Mouse (Mus musculus) kidney, embryonic 14.5 days (tissue): Measurements from ENCODE around the gene Id1. TPM values are rescaled to one million over a fixed set of nuclear protein-coding genes. Genes with fewer than 3 reads are reported as not detected.

ENCODE experiments used
- ATAC-seq: fragments of 200-750 bp; cut with Nextera tagmentation; 2 replicates; pipeline ENCODE4 v1.8.0; 2017; ENCODE audit warnings: moderate number of reproducible peaks, mild to moderate bottlenecking, moderate TSS enrichment, moderate library complexity; ENCODE audit not compliant: low FRiP score, low TSS enrichment
- H3K27ac ChIP-seq: fragments of 300-500 bp; sonication (generic); 2 replicates; pipeline ENCODE4 v1.5.1; 2014; ENCODE audit warnings: low read depth, mild to moderate bottlenecking, low read length, moderate library complexity, mixed read lengths
- H3K27me3 ChIP-seq: fragments of 300-500 bp; sonication (generic); 2 replicates; pipeline ENCODE4 v1.6.1; 2014; ENCODE audit warnings: mild to moderate bottlenecking, low read length; ENCODE audit not compliant: control insufficient read depth, insufficient read depth
- H3K36me3 ChIP-seq: fragments of 300-500 bp; sonication (generic); 2 replicates; pipeline ENCODE4 v1.6.1; 2014; ENCODE audit warnings: low read length, mixed read lengths; ENCODE audit not compliant: control insufficient read depth, insufficient read depth
- H3K4me1 ChIP-seq: fragments of 300-500 bp; sonication (generic); 2 replicates; pipeline ENCODE4 v1.6.1; 2014; ENCODE audit warnings: low read length, mixed read lengths; ENCODE audit not compliant: control insufficient read depth, insufficient read depth
- H3K4me2 ChIP-seq: fragments of 300-500 bp; sonication (generic); replicated peaks from 2 replicates; pipeline ENCODE4 v1.6.1; 2014; ENCODE audit warnings: low read depth, mild to moderate bottlenecking, low read length
- H3K4me3 ChIP-seq: fragments of 300-500 bp; sonication (generic); 2 replicates; pipeline ENCODE4 v1.5.1; 2014; ENCODE audit warnings: mild to moderate bottlenecking, low read length
- H3K9ac ChIP-seq: fragments of 300-500 bp; sonication (generic); 2 replicates; pipeline ENCODE4 v1.6.1; 2014; ENCODE audit warnings: low read depth, mild to moderate bottlenecking, low read length, moderate library complexity
- H3K9me3 ChIP-seq: fragments of 300-500 bp; sonication (generic); 2 replicates; pipeline ENCODE4 v1.6.1; 2016; ENCODE audit warnings: low read length; ENCODE audit not compliant: control insufficient read depth
- WGBS: fragments of 180-500 bp; shearing (Covaris S2); extraction: QIAGEN DNeasy Blood & Tissue Kit; methylation state at CpG from one replicate; pipeline ENCODE4 v1.1.7; 2014; 5-methylcytosine and 5-hydroxymethylcytosine counted together
- polyA plus RNA-seq: library from polyadenylated mRNA; unstranded; fragments of >200 nt; fragmentation: Nextera tagmentation; extraction: Ambion mirVana; gene quantifications from 2 replicates; pipeline ENCODE4 v1.2.1, GENCODE M21; 2014

Gene Id1
- polyA plus RNA-seq, 1 experiment from 2014 or later = 129 TPM

GRCm38 (mm10) chr2:152766387-152767123 is 30.5 kb downstream of the Id1 start:
- H3K9me3 ChIP-seq = no peaks in the 10 kb centered on the region
- no peaks in the 10 kb centered on the region for H3K36me3 ChIP-seq
- 14% methylated on average over 25 of the region's 25 CpGs for WGBS
- no peak overlapping the region; the same call in 1 of the 2 replicates for H3K4me2 ChIP-seq
- peak overlapping the region; percentile 18; the same call in 1 of the 2 replicates for H3K9ac ChIP-seq
- H3K27ac ChIP-seq = peak overlapping the region; percentile 69; the same call in 1 of the 2 replicates
- no peaks in the 10 kb centered on the region for H3K27me3 ChIP-seq
- H3K4me3 ChIP-seq = no peak overlapping the region
- peaks cover 31% of the 10 kb centered on the region for H3K4me1 ChIP-seq
- peak; percentile 60 for ATAC-seq

GRCm38 (mm10) chr2:152767618-152768271 is 31.7 kb downstream of the Id1 start:
- H3K27ac ChIP-seq = no peak overlapping the region
- 54% methylated on average over 12 of the region's 12 CpGs for WGBS

GRCm38 (mm10) chr2:152769677-152770076 is 33.6 kb downstream of the Id1 start:
- H3K9me3 ChIP-seq = no peaks in the 10 kb centered on the region
- no peak overlapping the region for H3K9ac ChIP-seq
- H3K36me3 ChIP-seq = no peaks in the 10 kb centered on the region
- no peak for ATAC-seq
- no peaks in the 10 kb centered on the region for H3K27me3 ChIP-seq
- no peak overlapping the region for H3K4me2 ChIP-seq
- 85% methylated on average over 7 of the region's 7 CpGs for WGBS
- H3K4me3 ChIP-seq = no peak overlapping the region
- H3K4me1 ChIP-seq = peaks cover 21% of the 10 kb centered on the region
- H3K27ac ChIP-seq = no peak overlapping the region

More at GRCm38 (mm10) chr2:152767618-152768271, 31.7 kb downstream of the Id1 start:
- Histone ChIP-seq H3K9ac (no peak overlapping the region), H3K4me3 (no peak overlapping the region), H3K36me3 (no peaks in the 10 kb centered on the region), H3K4me1 (peaks cover 31% of the 10 kb centered on the region), H3K9me3 (no peaks in the 10 kb centered on the region), H3K27me3 (no peaks in the 10 kb centered on the region), H3K4me2 (no peak overlapping the region)
- ATAC-seq = peak; percentile 59

- Histone ChIP-seq H3K4me2 (no peak overlapping the region), H3K4me1 (peaks cover 5% of the 10 kb centered on the region; the same call in 1 of the 2 replicates), H3K27me3 (no peaks in the 10 kb centered on the region), H3K9ac (no peak overlapping the region), H3K9me3 (no peaks in the 10 kb centered on the region), H3K4me3 (no peak overlapping the region), H3K27ac (no peak overlapping the region), H3K36me3 (no peaks in the 10 kb centered on the region)
- 91% methylated on average over 9 of the region's 9 CpGs for WGBS
- no peak for ATAC-seq
Observed at GRCm38 (mm10) chr2:152771571-152771970, 35.5 kb downstream of the Id1 start.

- no peak overlapping the region for H3K9ac ChIP-seq
- no peak overlapping the region for H3K4me3 ChIP-seq
- 12% methylated on average over 1 of the region's 1 CpGs for WGBS
- ATAC-seq = no peak
- H3K36me3 ChIP-seq = no peaks in the 10 kb centered on the region
- H3K27me3 ChIP-seq = no peaks in the 10 kb centered on the region
- H3K4me1 ChIP-seq = peaks cover 5% of the 10 kb centered on the region; the same call in 1 of the 2 replicates
- H3K4me2 ChIP-seq = no peak overlapping the region
- no peaks in the 10 kb centered on the region for H3K9me3 ChIP-seq
- H3K27ac ChIP-seq = no peak overlapping the region
Observed at GRCm38 (mm10) chr2:152772231-152772630, 36.2 kb downstream of the Id1 start.

GRCm38 (mm10) chr2:152775357-152775756 is 39.3 kb downstream of the Id1 start:
- no peak for ATAC-seq
- Histone ChIP-seq H3K4me3 (no peak overlapping the region), H3K4me2 (no peak overlapping the region), H3K27me3 (no peaks in the 10 kb centered on the region), H3K27ac (no peak overlapping the region), H3K36me3 (peaks cover 3% of the 10 kb centered on the region; the same call in 1 of the 2 replicates), H3K9me3 (no peaks in the 10 kb centered on the region), H3K4me1 (no peaks in the 10 kb centered on the region), H3K9ac (no peak overlapping the region)
- WGBS = 80% methylated on average over 4 of the region's 4 CpGs

GRCm38 (mm10) chr2:152776019-152776418 is 40.0 kb downstream of the Id1 start:
- WGBS = 83% methylated on average over 3 of the region's 3 CpGs
- Histone ChIP-seq H3K9me3 (no peaks in the 10 kb centered on the region), H3K4me3 (no peak overlapping the region), H3K36me3 (peaks cover 10% of the 10 kb centered on the region), H3K27me3 (no peaks in the 10 kb centered on the region), H3K9ac (no peak overlapping the region), H3K4me1 (no peaks in the 10 kb centered on the region), H3K27ac (no peak overlapping the region), H3K4me2 (no peak overlapping the region)
- no peak for ATAC-seq

GRCm38 (mm10) chr2:152776435-152776834 is 40.4 kb downstream of the Id1 start:
- Histone ChIP-seq H3K9ac (no peak overlapping the region), H3K36me3 (peaks cover 14% of the 10 kb centered on the region), H3K9me3 (no peaks in the 10 kb centered on the region), H3K4me1 (no peaks in the 10 kb centered on the region), H3K27me3 (no peaks in the 10 kb centered on the region), H3K4me2 (no peak overlapping the region), H3K4me3 (no peak overlapping the region), H3K27ac (no peak overlapping the region)
- 83% methylated on average over 2 of the region's 2 CpGs for WGBS
- no peak for ATAC-seq

- Histone ChIP-seq H3K4me2 (no peak overlapping the region), H3K36me3 (peaks cover 21% of the 10 kb centered on the region), H3K27me3 (no peaks in the 10 kb centered on the region), H3K9ac (no peak overlapping the region), H3K4me3 (no peak overlapping the region), H3K4me1 (no peaks in the 10 kb centered on the region), H3K27ac (no peak overlapping the region), H3K9me3 (no peaks in the 10 kb centered on the region)
- ATAC-seq = no peak
- WGBS = 86% methylated on average over 3 of the region's 3 CpGs
Observed at GRCm38 (mm10) chr2:152777081-152777480, 41.0 kb downstream of the Id1 start.
